ENCODE assay signal across 28 mouse cellular contexts in the genomic region with DNA sequence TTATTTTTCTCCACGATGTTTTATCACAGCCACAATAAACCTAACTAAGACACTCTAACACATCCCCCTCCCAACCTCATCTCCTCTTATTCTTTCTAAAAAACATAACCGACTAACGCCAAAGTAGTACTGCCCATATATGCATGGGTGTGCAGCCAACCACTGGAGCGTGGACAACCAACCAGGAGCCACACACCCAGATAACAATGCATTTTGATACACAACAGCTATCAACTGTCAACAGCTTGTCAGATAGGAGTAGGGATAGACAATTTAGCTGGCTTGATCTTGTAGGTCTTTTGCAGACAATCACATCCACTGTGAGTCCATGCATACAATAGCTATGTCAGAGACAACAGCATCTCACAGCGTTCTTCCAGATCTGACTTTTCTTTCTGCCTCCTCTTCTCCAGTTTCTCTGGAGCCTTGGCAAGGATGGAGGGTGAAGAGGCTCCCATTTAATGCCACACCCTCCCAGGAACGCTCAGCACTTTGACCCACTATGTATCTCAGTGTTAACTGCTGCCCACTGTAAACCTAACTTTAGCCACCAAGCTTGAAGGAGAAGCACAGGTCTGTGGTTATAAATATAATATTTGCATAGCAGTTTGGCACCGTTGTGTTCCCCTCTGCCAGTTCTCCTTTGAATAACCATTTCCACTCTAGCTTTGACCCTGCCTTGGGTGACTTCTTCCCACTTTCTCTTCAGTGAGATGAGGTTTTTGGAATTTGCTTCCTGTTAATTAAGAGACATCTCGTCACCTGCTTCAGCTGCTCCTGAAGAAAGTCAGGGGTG. TPM values are rescaled to one million over a fixed set of nuclear protein-coding genes. Genes with fewer than 3 reads are reported as not detected.
DNase-seq lines count a peak whose midpoint lies in the region; ATAC-seq lines count a peak whose summit lies in the region.
"Had no signal": no experiment of that assay in that cellular context is flagged by ENCODE, and none has a peak within 500 bp of the region (broad histone marks: within the 10 kb centered on the region; RNA-seq: fewer than 3 reads in every experiment).

No protein-coding gene starts in this region.

- H3K9ac ChIP-seq in liver, embryonic 16.5 days (ENCODE audit: low read depth, low read length), result no peak overlapping the region
- H3K9ac ChIP-seq in forebrain, embryonic 16.5 days (replicated peaks; ENCODE audit: low read depth, low read length), result no peak overlapping the region
- H3K9ac ChIP-seq: forebrain, embryonic 13.5 days; intestine, embryonic 15.5 days; midbrain, embryonic 13.5 days; neural tube, embryonic 13.5 days had no signal

- no peaks in the 10 kb centered on the region for H3K9me3 ChIP-seq in liver, embryonic 16.5 days (replicated peaks; ENCODE audit: control insufficient read depth, low read length)
- H3K9me3 ChIP-seq in forebrain, embryonic 16.5 days (ENCODE audit: control insufficient read depth, low read length), result no peaks in the 10 kb centered on the region
- no peaks in the 10 kb centered on the region for H3K9me3 ChIP-seq in hindbrain, embryonic 10.5 days
- H3K9me3 ChIP-seq: forebrain, embryonic 13.5 days; intestine, embryonic 15.5 days; midbrain, embryonic 13.5 days; neural tube, embryonic 13.5 days had no signal

- no peaks in the 10 kb centered on the region for H3K36me3 ChIP-seq in liver, embryonic 16.5 days (ENCODE audit: control insufficient read depth, insufficient read depth)
- no peaks in the 10 kb centered on the region for H3K36me3 ChIP-seq in forebrain, embryonic 16.5 days (ENCODE audit: control insufficient read depth, insufficient read depth)
- no peaks in the 10 kb centered on the region for H3K36me3 ChIP-seq in hindbrain, embryonic 10.5 days
- H3K36me3 ChIP-seq: intestine, embryonic 15.5 days; midbrain, embryonic 13.5 days; neural tube, embryonic 13.5 days had no signal

- intact Hi-C loops in heart, postnatal 10 days (cut with DNase I), result no loop called here
- intact Hi-C loops in heart, postnatal 14 days (cut with DNase I), result no loop called here

- H3K27ac ChIP-seq in liver, embryonic 16.5 days (ENCODE audit: low read length), result no peak overlapping the region
- no peak overlapping the region for H3K27ac ChIP-seq in forebrain, embryonic 16.5 days (ENCODE audit: low read length)
- no peak overlapping the region for H3K27ac ChIP-seq in hindbrain, embryonic 10.5 days
- H3K27ac ChIP-seq: forebrain, embryonic 13.5 days; intestine, embryonic 15.5 days; kidney, postnatal 0 days; midbrain, embryonic 13.5 days; neural tube, embryonic 13.5 days; stomach, postnatal 0 days had no signal

- peak; percentile 62 for ATAC-seq in liver, embryonic 16.5 days (ENCODE audit: low read depth)
- ATAC-seq in forebrain, embryonic 16.5 days, result no peak
- ATAC-seq: forebrain, embryonic 13.5 days; hindbrain, embryonic 16.5 days; intestine, embryonic 15.5 days; midbrain, embryonic 13.5 days; Patski had no signal

- DNase-seq in heart, adult 11 months, result peak; percentile 75
- no peak for DNase-seq in heart, adult 9 months (ENCODE audit: low spot score in 2 of 2)
- DNase-seq in heart, postnatal 10 days, result peak; percentile 18 to 25
- DNase-seq in heart, postnatal 14 days, result no peak
- peak; percentile 59 for DNase-seq in A20 (ENCODE audit: low read depth, low spot score)
- DNase-seq in hindbrain, embryonic 10.5 days (ENCODE audit: low spot score), result no peak
- DNase-seq: adrenal gland, postnatal 14 days; cerebellum, adult 11 months; cerebellum, adult 9-10 months; cerebellum, postnatal 36 days; kidney, adult 8-10 months; layer of hippocampus, postnatal 36 days; left cerebral cortex, postnatal 4 days; lung, postnatal 36 days; right cerebral cortex, postnatal 4 days; thymus, adult 18-20 months; thymus, postnatal 25 days had no signal

- H3K4me2 ChIP-seq in liver, embryonic 16.5 days (ENCODE audit: low read depth, low read length), result no peak overlapping the region
- H3K4me2 ChIP-seq in forebrain, embryonic 16.5 days (ENCODE audit: low read length), result no peak overlapping the region
- H3K4me2 ChIP-seq: forebrain, embryonic 13.5 days; intestine, embryonic 15.5 days; midbrain, embryonic 13.5 days; neural tube, embryonic 13.5 days had no signal

- H3K4me3 ChIP-seq in liver, embryonic 16.5 days (ENCODE audit: low read depth, low read length), result no peak overlapping the region
- no peak overlapping the region for H3K4me3 ChIP-seq in forebrain, embryonic 16.5 days (replicated peaks; ENCODE audit: low read length)
- H3K4me3 ChIP-seq in hindbrain, embryonic 10.5 days, result no peak overlapping the region
- H3K4me3 ChIP-seq: forebrain, embryonic 13.5 days; intestine, embryonic 15.5 days; megakaryocyte, embryonic 14.5 days; midbrain, embryonic 13.5 days; neural tube, embryonic 13.5 days had no signal

- H3K4me1 ChIP-seq in liver, embryonic 16.5 days (ENCODE audit: control insufficient read depth, low read depth, low read length), result peaks cover 3% of the 10 kb centered on the region; the same call in 1 of the 2 replicates
- H3K4me1 ChIP-seq in forebrain, embryonic 16.5 days (replicated peaks; ENCODE audit: control insufficient read depth, insufficient read depth, low read length), result no peaks in the 10 kb centered on the region
- no peaks in the 10 kb centered on the region for H3K4me1 ChIP-seq in hindbrain, embryonic 10.5 days (replicated peaks)
- H3K4me1 ChIP-seq: forebrain, embryonic 13.5 days; intestine, embryonic 15.5 days; midbrain, embryonic 13.5 days; neural tube, embryonic 13.5 days had no signal

- no peaks in the 10 kb centered on the region for H3K27me3 ChIP-seq in liver, embryonic 16.5 days (ENCODE audit: control insufficient read depth, insufficient read depth, low read depth, low read length)
- no peaks in the 10 kb centered on the region for H3K27me3 ChIP-seq in forebrain, embryonic 16.5 days (replicated peaks; ENCODE audit: control insufficient read depth, insufficient read depth, low read length)
- no peaks in the 10 kb centered on the region for H3K27me3 ChIP-seq in hindbrain, embryonic 10.5 days (ENCODE audit: insufficient read depth, poor library complexity, severe bottlenecking)
- H3K27me3 ChIP-seq: forebrain, embryonic 13.5 days; intestine, embryonic 15.5 days; midbrain, embryonic 13.5 days; neural tube, embryonic 13.5 days; Patski had no signal

- WGBS in liver, embryonic 16.5 days (ENCODE audit: insufficient replicate concordance), result 50% methylated on average over 8 of the region's 8 CpGs
- 85% methylated on average over 8 of the region's 8 CpGs for WGBS in forebrain, embryonic 16.5 days
- 82% methylated on average over 8 of the region's 8 CpGs for WGBS in hindbrain, embryonic 10.5 days

RNA-seq across cellular contexts. Expression of gene Arhgap29, which starts 12.0 kb away (rescaled TPM):
- total RNA-seq in heart, postnatal 10 days (2021), result 100 to 1,000 TPM in 1 of 2 experiments, 10 to 100 TPM in 1; 93.7 to 109 TPM
- 10 to 100 TPM; 71.1 to 72.6 TPM for total RNA-seq in heart, postnatal 14 days (2021)
- 7.0 and 7.3 TPM in 2 replicates for polyA plus RNA-seq in liver, embryonic 16.5 days (2015; fragmentation: Nextera tagmentation; extraction: Ambion mirVana)
- 18.3 and 27.8 TPM in 2 replicates for polyA plus RNA-seq in forebrain, embryonic 16.5 days (2015; fragmentation: Nextera tagmentation; extraction: Ambion mirVana)
- 23.3 and 31.8 TPM in 2 replicates for polyA plus RNA-seq in hindbrain, embryonic 10.5 days (2016; fragmentation: Nextera tagmentation; extraction: Ambion mirVana)

Comparison
In these comparisons a context has a peak if more than half of its experiments do, and no peak if none do; other contexts are left out.
1. DNase-seq: peak in heart, adult 11 months (single experiment), heart, postnatal 10 days (2 of 2) and A20 (single experiment); none in heart, adult 9 months (0 of 2), heart, postnatal 14 days (0 of 2) and hindbrain, embryonic 10.5 days (single experiment).